Mouse (Mus musculus): ENCODE results near the gene Osbpl6.

The Osbpl6 gene

GRCm38 (mm10) chr2:76504989-76505388 is 98.7 kb downstream of the Osbpl6 start:
- DNase-seq = no peak

- DNase-seq = no peak
These were observed 105.0 kb downstream of the Osbpl6 start for GRCm38 (mm10) chr2:76511281-76511721.

GRCm38 (mm10) chr2:76512133-76512532 is 105.8 kb downstream of the Osbpl6 start:
- DNase-seq = no peak

- no peak for DNase-seq
These were observed 106.6 kb downstream of the Osbpl6 start for GRCm38 (mm10) chr2:76512888-76513287.

- DNase-seq = no peak
These were observed 107.0 kb downstream of the Osbpl6 start for GRCm38 (mm10) chr2:76513296-76513695.

- DNase-seq = no peak
These were observed 111.2 kb downstream of the Osbpl6 start for GRCm38 (mm10) chr2:76517471-76517870.

GRCm38 (mm10) chr2:76518407-76519063 is 112.2 kb downstream of the Osbpl6 start:
- no peak for DNase-seq

GRCm38 (mm10) chr2:76521585-76521984 is 115.3 kb downstream of the Osbpl6 start:
- no peak for DNase-seq

- DNase-seq = no peak
These were observed 118.1 kb downstream of the Osbpl6 start for GRCm38 (mm10) chr2:76524451-76524850.

- no peak for DNase-seq
These were observed 119.3 kb downstream of the Osbpl6 start for GRCm38 (mm10) chr2:76525645-76526044.

- DNase-seq = no peak
These were observed 126.3 kb downstream of the Osbpl6 start for GRCm38 (mm10) chr2:76532490-76533126.

- DNase-seq = no peak
These were observed 128.6 kb downstream of the Osbpl6 start for GRCm38 (mm10) chr2:76534932-76535331.

- DNase-seq = no peak
These were observed 135.6 kb downstream of the Osbpl6 start for GRCm38 (mm10) chr2:76541900-76542299.

GRCm38 (mm10) chr2:76542921-76543320 is 136.6 kb downstream of the Osbpl6 start:
- DNase-seq = no peak

GRCm38 (mm10) chr2:76545539-76545938 is 139.2 kb downstream of the Osbpl6 start:
- no peak for DNase-seq

- DNase-seq = no peak
These were observed 141.9 kb downstream of the Osbpl6 start for GRCm38 (mm10) chr2:76548171-76548570.

GRCm38 (mm10) chr2:76548836-76549235 is 142.5 kb downstream of the Osbpl6 start:
- no peak for DNase-seq

- no peak for DNase-seq
These were observed 143.0 kb downstream of the Osbpl6 start for GRCm38 (mm10) chr2:76549316-76549715.

GRCm38 (mm10) chr2:76555852-76556558 is 149.7 kb downstream of the Osbpl6 start:
- no peak for DNase-seq

GRCm38 (mm10) chr2:76560146-76560545 is 153.8 kb downstream of the Osbpl6 start:
- no peak for DNase-seq

GRCm38 (mm10) chr2:76563862-76564261 is 157.6 kb downstream of the Osbpl6 start:
- no peak for DNase-seq

GRCm38 (mm10) chr2:76566933-76567551 is 160.7 kb downstream of the Osbpl6 start:
- DNase-seq = no peak

- no peak for DNase-seq
These were observed 165.2 kb downstream of the Osbpl6 start for GRCm38 (mm10) chr2:76571543-76571942.

GRCm38 (mm10) chr2:76578911-76579310 is 172.6 kb downstream of the Osbpl6 start:
- no peak for DNase-seq

Measured in right cerebral cortex, postnatal 4 days (tissue).